Mouse (Mus musculus) brain, embryonic 14.5 days (tissue): Measurements from ENCODE around the gene Apex1.

Experiments
- CTCF ChIP-seq: fragments of 200-500 bp; IDR thresholded peaks from 2 replicates; pipeline ENCODE4 v1.5.1; 2012; ENCODE audit warnings: inconsistent platforms, mild to moderate bottlenecking, moderate library complexity, borderline replicate concordance; ENCODE audit not compliant: insufficient read depth, insufficient read length; ENCODE audit errors: extremely low read depth
- POLR2A ChIP-seq: fragments of 200-500 bp; IDR thresholded peaks from 2 replicates; pipeline ENCODE4 v1.6.1; 2012; ENCODE audit warnings: mild to moderate bottlenecking, inconsistent platforms, borderline replicate concordance; ENCODE audit not compliant: poor library complexity, insufficient read depth, insufficient read length, severe bottlenecking; ENCODE audit errors: extremely low read depth

DNA sequence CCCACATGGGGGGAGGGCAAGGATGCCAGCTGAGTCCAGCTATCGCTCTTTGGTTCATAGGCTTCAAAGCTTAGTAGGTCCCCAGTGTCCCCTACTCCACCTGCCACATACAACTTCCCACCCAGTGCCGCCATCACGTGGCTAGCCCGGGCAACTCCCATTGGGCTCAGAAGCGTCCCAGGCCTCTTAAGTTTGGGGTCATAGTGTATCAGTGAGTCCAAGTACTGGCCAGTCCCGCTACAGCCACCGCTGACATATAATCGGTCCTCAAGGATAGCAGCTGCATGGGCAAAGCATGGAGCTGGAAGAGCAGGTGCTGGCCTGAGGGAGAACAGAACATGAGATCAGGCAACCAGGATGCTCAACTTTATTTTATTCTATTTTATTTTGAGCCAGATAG is 33.1 kb upstream of the Apex1 start:
- TF ChIP-seq POLR2A (no peak), CTCF (no peak)
